Mouse (Mus musculus) lung, embryonic 14.5 days (tissue): ENCODE data around the gene Myl6. TPM values are rescaled to one million over a fixed set of nuclear protein-coding genes. Genes with fewer than 3 reads are reported as not detected.

Experiments
- ATAC-seq: fragments of 200-750 bp; cut with Nextera tagmentation; 2 replicates; pipeline ENCODE4 v1.8.0; 2017; ENCODE audit warnings: mild to moderate bottlenecking, moderate TSS enrichment, moderate library complexity; ENCODE audit not compliant: insufficient read depth
- DNase-seq: peaks from one replicate; pipeline ENCODE4 v3.0.0-alpha.2; 2015
- H3K27ac ChIP-seq: fragments of 300-500 bp; sonication (generic); 2 replicates; pipeline ENCODE4 v1.5.1; 2014; ENCODE audit warnings: low read depth, mild to moderate bottlenecking, moderate library complexity
- H3K27me3 ChIP-seq: fragments of 300-500 bp; sonication (generic); 2 replicates; pipeline ENCODE4 v1.6.1; 2014; ENCODE audit warnings: low read length, control low read depth; ENCODE audit not compliant: insufficient read depth
- H3K36me3 ChIP-seq: fragments of 300-500 bp; sonication (generic); 2 replicates; pipeline ENCODE4 v1.6.1; 2014; ENCODE audit warnings: control low read depth; ENCODE audit not compliant: insufficient read depth
- H3K4me1 ChIP-seq: fragments of 300-500 bp; sonication (generic); 2 replicates; pipeline ENCODE4 v1.6.1; 2014; ENCODE audit warnings: antibody characterized with exemption, control low read depth; ENCODE audit not compliant: insufficient read depth
- H3K4me2 ChIP-seq: fragments of 300-500 bp; sonication (generic); 2 replicates; pipeline ENCODE4 v1.6.1; 2014; ENCODE audit warnings: mild to moderate bottlenecking
- H3K4me3 ChIP-seq: fragments of 300-500 bp; sonication (generic); 2 replicates; pipeline ENCODE4 v1.5.1; 2014; ENCODE audit warnings: low read depth, low read length
- H3K9ac ChIP-seq: fragments of 300-500 bp; sonication (generic); 2 replicates; pipeline ENCODE4 v1.6.1; 2014
- H3K9me3 ChIP-seq: fragments of 300-500 bp; sonication (generic); 2 replicates; pipeline ENCODE4 v1.6.1; 2016; ENCODE audit warnings: low read depth, low read length, control low read depth
- CTCF ChIP-seq: IDR thresholded peaks from 2 replicates; pipeline ENCODE4 v1.5.1; 2016; ENCODE audit warnings: antibody characterized with exemption, low read depth
- WGBS: fragments of 180-500 bp; shearing (Covaris S2); extraction: QIAGEN DNeasy Blood & Tissue Kit; methylation state at CpG from one replicate; pipeline ENCODE4 v1.1.7; 2014; 5-methylcytosine and 5-hydroxymethylcytosine counted together
- polyA plus RNA-seq: library from polyadenylated mRNA; unstranded; fragments of >200 nt; fragmentation: Nextera tagmentation; extraction: Ambion mirVana; gene quantifications from 2 replicates; pipeline ENCODE4 v1.2.1, GENCODE M21; 2014

Gene Myl6
- polyA plus RNA-seq, 1 experiment from 2014 or later = 1,238 TPM

DNA sequence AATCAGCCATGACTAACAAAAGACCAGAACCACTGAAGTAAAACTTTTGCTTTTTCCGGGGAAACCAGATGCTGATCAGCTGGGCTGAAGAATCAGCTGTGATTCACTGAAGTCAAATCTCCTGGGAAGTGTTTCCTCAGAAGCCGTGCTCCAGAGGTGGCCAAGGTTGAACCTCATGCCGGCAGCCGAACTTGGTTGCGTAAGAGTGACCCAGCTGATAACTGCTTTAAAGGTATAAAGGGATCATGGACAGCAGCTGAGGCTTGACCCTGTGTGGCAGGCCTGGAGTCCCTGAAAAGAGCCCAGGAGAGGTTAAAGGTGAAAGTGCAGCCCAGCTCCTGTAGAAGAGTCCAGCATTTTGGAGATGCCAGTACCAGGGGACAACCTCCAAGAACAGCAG is 8.4 kb upstream of the Myl6 start:
- ATAC-seq (no peak), DNase-seq (no peak)
- Histone ChIP-seq H3K27me3 (no peaks in the 10 kb centered on the region), H3K9ac (no peak overlapping the region), H3K27ac (no peak overlapping the region), H3K36me3 (no peaks in the 10 kb centered on the region), H3K9me3 (no peaks in the 10 kb centered on the region), H3K4me2 (no peak overlapping the region), H3K4me3 (no peak overlapping the region), H3K4me1 (no peaks in the 10 kb centered on the region)
- WGBS = 63% methylated on average over 5 of the region's 5 CpGs
- TF ChIP-seq CTCF = no peak

DNA sequence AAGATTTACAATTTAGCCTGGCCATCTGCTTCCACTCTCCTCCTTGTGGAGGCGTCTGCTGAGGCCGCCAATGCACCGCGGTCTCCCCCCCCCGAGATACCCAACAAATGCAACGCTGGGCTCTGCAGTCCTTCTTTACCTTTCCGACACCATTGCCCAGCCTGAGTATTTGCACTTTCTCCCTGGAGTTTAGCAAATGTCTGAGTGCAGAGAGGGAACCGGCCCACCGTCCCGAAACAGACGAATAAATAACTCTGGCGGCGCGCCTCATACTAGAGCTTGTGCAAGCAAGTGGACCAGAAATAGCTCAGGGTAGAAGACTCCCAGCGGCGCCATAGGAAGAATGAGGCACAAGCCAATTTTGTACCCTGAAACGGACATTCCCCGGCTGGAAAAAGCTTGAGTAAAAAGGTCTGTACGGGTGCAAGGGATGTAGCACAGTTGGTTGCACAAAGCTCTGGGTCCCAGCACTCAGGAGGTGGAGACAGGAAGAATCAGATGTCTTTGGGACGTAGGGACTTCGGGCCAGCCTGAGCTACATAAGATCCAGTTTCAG is 5.2 kb upstream of the Myl6 start:
- Histone ChIP-seq H3K27me3 (no peaks in the 10 kb centered on the region), H3K36me3 (no peaks in the 10 kb centered on the region), H3K9ac (peak overlapping the region; percentile 61), H3K27ac (peak overlapping the region; percentile 93), H3K4me2 (peak overlapping the region; percentile 84), H3K9me3 (no peaks in the 10 kb centered on the region), H3K4me3 (peak overlapping the region; percentile 57), H3K4me1 (peaks cover 4% of the 10 kb centered on the region)
- TF ChIP-seq CTCF = no peak
- DNase-seq (peak; percentile 77), ATAC-seq (peak; percentile 38)
- WGBS = under 1% methylated on average over 21 of the region's 21 CpGs

DNA sequence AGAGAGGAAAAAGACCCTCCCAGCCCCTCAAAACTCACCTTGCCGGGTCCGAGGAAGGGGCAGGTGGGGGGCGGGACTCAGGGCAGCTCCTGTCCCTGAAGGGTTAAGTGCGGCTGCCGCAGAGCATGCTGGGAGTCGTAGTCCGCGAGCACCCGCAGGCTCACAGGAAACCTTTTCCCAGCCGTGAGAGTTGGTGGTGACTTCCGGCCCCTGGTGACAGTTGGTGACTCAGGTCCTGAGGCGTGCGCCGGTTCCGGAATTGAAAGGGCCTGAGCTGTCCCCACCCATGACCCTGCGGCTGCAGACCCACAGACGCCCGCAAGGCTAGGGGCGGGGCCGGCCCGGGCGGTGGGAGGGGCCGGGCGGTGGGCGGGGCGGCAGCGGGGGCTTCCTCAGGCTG is 4.6 kb upstream of the Myl6 start, which contains the start of gene Myl6b:
Myl6b (minus strand) TSS at position 96 of the 400 bp plus-strand sequence.
- H3K4me3 ChIP-seq = peak within 1 kb of the TSS; percentile 57
- no peaks in the 10 kb centered on the region for H3K36me3 ChIP-seq
- no peaks in the 10 kb centered on the region for H3K27me3 ChIP-seq
- WGBS = 0% methylated on average over 27 of the region's 27 CpGs
- ATAC-seq (peak; percentile 89), DNase-seq (peak; percentile 98)
- no peak for TF ChIP-seq CTCF
- peak within 1 kb of the TSS; percentile 61 for H3K9ac ChIP-seq
- peak within 1 kb of the TSS; percentile 84 for H3K4me2 ChIP-seq
- H3K4me1 ChIP-seq = peaks cover 4% of the 10 kb centered on the region
- H3K27ac ChIP-seq = peak within 1 kb of the TSS; percentile 93
- H3K9me3 ChIP-seq = no peaks in the 10 kb centered on the region

DNA sequence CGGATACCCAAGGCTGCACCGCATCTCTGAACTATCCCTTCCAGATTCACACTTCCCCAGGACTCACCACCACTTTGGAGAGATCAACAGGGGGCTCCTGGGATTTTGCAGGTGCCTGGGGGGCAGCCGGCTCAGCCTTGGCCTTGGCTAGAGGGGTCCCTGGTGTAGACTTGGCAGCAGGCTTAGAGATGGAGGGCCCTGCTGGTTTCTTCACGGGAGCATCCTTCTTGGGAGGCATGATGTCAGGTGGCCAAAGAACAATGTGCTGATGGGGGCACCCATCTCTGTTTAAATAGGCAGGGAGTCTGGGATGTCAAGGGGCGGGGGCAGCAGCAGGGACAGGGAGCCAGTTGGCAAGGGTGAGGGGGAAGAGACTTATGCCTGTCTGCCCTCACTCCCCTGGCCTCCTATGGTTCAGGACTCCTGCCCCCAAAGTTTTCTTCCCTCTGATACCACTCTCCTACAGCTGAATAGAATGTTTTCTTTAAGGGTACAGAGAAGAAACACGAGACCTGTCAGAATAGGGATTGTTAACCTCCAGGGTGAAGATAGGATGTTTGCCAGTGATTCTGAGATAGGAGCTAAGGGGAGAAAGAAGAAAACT is 3.3 kb upstream of the Myl6 start:
- no peak for TF ChIP-seq CTCF
- H3K36me3 ChIP-seq = 0 out of 2 replicates have a peak, but pooled peaks cover under 1% of the 10 kb centered on the region
- H3K27me3 ChIP-seq = no peaks in the 10 kb centered on the region
- WGBS = 32% methylated on average over 6 of the region's 6 CpGs
- no peak overlapping the region for H3K9ac ChIP-seq
- no peaks in the 10 kb centered on the region for H3K9me3 ChIP-seq
- H3K4me1 ChIP-seq = peaks cover 4% of the 10 kb centered on the region
- DNase-seq = no peak
- no peak overlapping the region for H3K4me2 ChIP-seq
- no peak overlapping the region for H3K4me3 ChIP-seq
- no peak for ATAC-seq
- no peak overlapping the region for H3K27ac ChIP-seq

DNA sequence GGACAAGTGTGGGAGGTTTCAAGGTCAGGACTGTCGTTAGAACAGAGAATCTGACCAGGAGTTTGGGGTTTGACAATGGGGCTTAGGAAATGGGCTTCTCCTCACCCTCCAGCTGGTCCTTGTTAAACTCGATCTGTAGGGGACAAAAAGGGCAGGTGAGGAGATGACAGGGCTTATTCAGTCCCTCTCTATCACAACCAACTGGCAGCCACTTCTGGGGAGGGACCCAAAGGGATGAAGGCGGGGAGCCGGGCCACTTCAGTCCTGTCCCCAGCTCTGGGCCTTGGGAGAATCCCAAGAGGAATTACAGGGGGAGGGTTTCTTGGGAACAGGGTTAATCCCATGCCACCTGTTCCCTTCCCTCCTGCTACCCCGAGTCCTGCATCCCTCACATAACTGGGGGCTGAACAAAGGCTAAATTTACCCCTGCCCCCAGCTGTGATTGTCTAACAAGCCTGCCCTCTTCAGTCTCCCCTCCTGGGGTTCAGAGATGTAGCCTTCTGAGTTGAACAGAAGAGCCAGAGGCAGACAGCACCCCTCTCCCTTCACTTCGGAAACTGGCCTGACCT is 2.6 kb upstream of the Myl6 start:
- no peaks in the 10 kb centered on the region for H3K27me3 ChIP-seq
- H3K4me2 ChIP-seq = no peak overlapping the region
- H3K4me3 ChIP-seq = no peak overlapping the region
- DNase-seq = no peak
- ATAC-seq = no peak
- TF ChIP-seq CTCF = no peak
- 32% methylated on average over 6 of the region's 6 CpGs for WGBS
- H3K9me3 ChIP-seq = no peaks in the 10 kb centered on the region
- no peak overlapping the region for H3K27ac ChIP-seq
- H3K9ac ChIP-seq = no peak overlapping the region
- peaks cover 9% of the 10 kb centered on the region for H3K4me1 ChIP-seq
- H3K36me3 ChIP-seq = peaks cover 7% of the 10 kb centered on the region

DNA sequence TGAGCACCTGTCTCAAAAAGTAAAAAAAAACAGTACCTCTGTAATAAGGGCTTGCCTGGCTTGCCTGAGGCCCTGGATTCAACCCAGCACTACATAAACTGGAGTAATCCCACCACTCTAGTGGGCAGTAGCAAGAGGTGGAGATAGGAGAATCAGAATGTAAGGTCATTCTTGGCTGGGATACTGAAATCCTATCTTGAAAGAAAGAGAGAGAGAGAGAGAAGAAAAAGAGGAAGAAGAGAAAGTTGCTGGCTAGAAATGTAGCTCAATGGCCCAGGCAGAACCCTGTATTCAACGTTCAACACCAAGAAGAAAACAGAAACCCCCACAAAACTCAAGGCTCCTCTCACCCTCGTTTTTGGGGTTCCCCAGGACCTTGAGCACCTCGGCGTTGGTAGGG is 2.0 kb upstream of the Myl6 start:
- 66% methylated on average over 4 of the region's 4 CpGs for WGBS
- TF ChIP-seq CTCF = no peak
- DNase-seq = no peak
- Histone ChIP-seq H3K9ac (no peak overlapping the region), H3K27ac (no peak overlapping the region), H3K4me3 (no peak overlapping the region), H3K4me1 (peaks cover 11% of the 10 kb centered on the region), H3K9me3 (no peaks in the 10 kb centered on the region), H3K4me2 (no peak overlapping the region), H3K27me3 (no peaks in the 10 kb centered on the region), H3K36me3 (peaks cover 14% of the 10 kb centered on the region)
- ATAC-seq = no peak

DNA sequence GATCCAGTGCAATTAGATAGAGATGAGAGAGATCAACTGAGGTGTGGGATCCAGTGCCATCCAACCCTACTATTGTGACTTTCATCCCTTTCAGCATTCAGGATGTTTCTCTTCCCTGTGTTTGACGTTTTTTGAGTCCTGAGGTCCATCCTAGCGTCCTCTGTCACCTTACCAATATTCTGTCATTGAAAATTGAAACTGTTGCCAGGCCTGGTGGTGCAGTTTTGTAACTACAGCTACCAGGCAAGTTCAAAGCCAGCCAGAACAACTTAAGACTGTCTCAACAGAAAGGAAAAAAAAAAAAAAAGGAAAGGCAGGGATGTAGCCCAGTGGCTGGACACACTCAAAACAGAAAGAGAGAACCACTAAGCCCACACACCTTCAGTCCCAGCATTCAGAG is 1.3 kb upstream of the Myl6 start:
- Histone ChIP-seq H3K9me3 (no peaks in the 10 kb centered on the region), H3K4me1 (peaks cover 11% of the 10 kb centered on the region), H3K27ac (no peak overlapping the region), H3K4me3 (peak overlapping the region; percentile 84; the same call in 1 of the 2 replicates), H3K4me2 (peak overlapping the region; percentile 86), H3K9ac (no peak overlapping the region), H3K36me3 (peaks cover 20% of the 10 kb centered on the region), H3K27me3 (no peaks in the 10 kb centered on the region)
- ATAC-seq (no peak), DNase-seq (no peak)
- no peak for TF ChIP-seq CTCF
- WGBS = 76% methylated on average over 2 of the region's 2 CpGs
